Mouse (Mus musculus) cerebellum, adult 9-11 months (tissue): ENCODE data around the gene Mrtfa.

ENCODE experiments used
- DNase-seq: peaks from one replicate; pipeline ENCODE4 v3.0.0; 2022

Gene Mrtfa

GRCm38 (mm10) chr15:81022437-81022836 lies 168.1 kb downstream of the Mrtfa start:
- no peak for DNase-seq

- no peak for DNase-seq
Observed at GRCm38 (mm10) chr15:81021377-81021776, 169.2 kb downstream of the Mrtfa start.

GRCm38 (mm10) chr15:81017308-81017707 lies 173.2 kb downstream of the Mrtfa start:
- DNase-seq: no peak

- no peak for DNase-seq
Observed at GRCm38 (mm10) chr15:81016488-81016887, 174.1 kb downstream of the Mrtfa start.

- DNase-seq: no peak
Observed at GRCm38 (mm10) chr15:81015068-81015744, 175.4 kb downstream of the Mrtfa start.

- DNase-seq: no peak
Observed at GRCm38 (mm10) chr15:81013186-81013585, 177.4 kb downstream of the Mrtfa start.

- no peak for DNase-seq
Observed at GRCm38 (mm10) chr15:81012359-81012758, 178.2 kb downstream of the Mrtfa start.

- no peak for DNase-seq
Observed at GRCm38 (mm10) chr15:81011523-81011922, 179.0 kb downstream of the Mrtfa start.

- DNase-seq: peak; percentile 46
Observed at GRCm38 (mm10) chr15:81010114-81010513, 180.4 kb downstream of the Mrtfa start.

GRCm38 (mm10) chr15:81008689-81009123 lies 181.9 kb downstream of the Mrtfa start:
- DNase-seq: no peak

- DNase-seq: no peak
Observed at GRCm38 (mm10) chr15:81007905-81008304, 182.7 kb downstream of the Mrtfa start.

- no peak for DNase-seq
Observed at GRCm38 (mm10) chr15:81007339-81007738, 183.2 kb downstream of the Mrtfa start.

GRCm38 (mm10) chr15:81006127-81006735 lies 184.3 kb downstream of the Mrtfa start:
- peak; percentile 70 for DNase-seq

GRCm38 (mm10) chr15:81000419-81001138 lies 190.0 kb downstream of the Mrtfa start:
- no peak for DNase-seq

- no peak for DNase-seq
Observed at GRCm38 (mm10) chr15:80997077-80997476, 193.5 kb downstream of the Mrtfa start.

- no peak for DNase-seq
Observed at GRCm38 (mm10) chr15:80996090-80996835, 194.3 kb downstream of the Mrtfa start.

- no peak for DNase-seq
Observed at GRCm38 (mm10) chr15:80994959-80995358, 195.6 kb downstream of the Mrtfa start.

- no peak for DNase-seq
Observed at GRCm38 (mm10) chr15:80989712-80990111, 200.8 kb downstream of the Mrtfa start.

- DNase-seq: no peak
Observed at GRCm38 (mm10) chr15:80988331-80988730, 202.2 kb downstream of the Mrtfa start.

GRCm38 (mm10) chr15:80983264-80983663 lies 207.3 kb downstream of the Mrtfa start:
- no peak for DNase-seq

GRCm38 (mm10) chr15:80981176-80981575 lies 209.4 kb downstream of the Mrtfa start:
- DNase-seq: no peak

- DNase-seq: peak; percentile 19
Observed at GRCm38 (mm10) chr15:80979611-80980010, 210.9 kb downstream of the Mrtfa start.
